Comparison of ENCODE assay signal across 24 mouse cellular contexts in the genomic region with DNA sequence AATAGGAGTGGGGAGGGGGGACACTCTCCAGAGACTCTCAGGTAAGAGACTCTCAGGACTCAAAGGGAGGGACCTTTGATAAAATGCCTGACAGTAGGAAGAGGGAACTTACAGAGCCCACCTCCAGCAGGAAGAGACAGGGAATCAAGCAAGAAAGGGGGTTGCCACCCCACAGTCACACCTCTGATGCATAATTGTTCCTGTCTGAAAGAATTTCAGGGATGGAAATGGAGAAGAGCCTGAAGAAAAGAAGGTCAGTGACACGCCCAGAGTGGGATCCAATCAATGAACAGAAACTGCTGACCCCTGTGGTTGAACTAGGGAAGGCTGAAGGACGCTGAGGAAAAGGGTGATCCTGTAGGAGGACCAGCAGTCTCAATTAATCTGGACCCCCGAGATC.
DNase-seq lines count a peak whose midpoint lies in the region; ATAC-seq lines count a peak whose summit lies in the region.
"Had no signal": no experiment of that assay in that cellular context is flagged by ENCODE, and none has a peak within 500 bp of the region (broad histone marks: within the 10 kb centered on the region; RNA-seq: fewer than 3 reads in every experiment).

No protein-coding gene starts in this region.

- H3K36me3 ChIP-seq in hindbrain, embryonic 12.5 days = no peaks in the 10 kb centered on the region
- H3K36me3 ChIP-seq: G1E had no signal

- peak; percentile 56 for DNase-seq in ES-CJ7 (ENCODE audit: low read depth, low spot score)
- peak; percentile 71 for DNase-seq in R1 (ENCODE audit: low read depth, low spot score)
- peak; percentile 31 for DNase-seq in ZHBTc4 (ENCODE audit: low read depth, low spot score)
- DNase-seq in kidney, adult 11 months = no peak
- no peak for DNase-seq in lung, postnatal 4 days
- DNase-seq: adrenal gland, adult 2 months; adrenal gland, adult 8-10 months; adrenal gland, postnatal 10 days; adrenal gland, postnatal 14 days; adrenal gland, postnatal 25 days; adrenal gland, postnatal 36 days; B cell, adult 2 months; cerebellum, adult 11 months; cerebellum, adult 11-12 months; cerebellum, adult 18-20 months; cerebellum, adult 2 months; cerebellum, adult 8-10 months; cerebellum, adult 9-10 months had no signal

- no peak overlapping the region for H3K27ac ChIP-seq in hindbrain, embryonic 12.5 days

- H3K9ac ChIP-seq in hindbrain, embryonic 12.5 days = no peak overlapping the region

- H3K9me3 ChIP-seq in hindbrain, embryonic 12.5 days (replicated peaks) = no peaks in the 10 kb centered on the region
- H3K9me3 ChIP-seq: G1E had no signal

- H3K4me2 ChIP-seq in hindbrain, embryonic 12.5 days (replicated peaks) = no peak overlapping the region

- H3K4me3 ChIP-seq in hindbrain, embryonic 12.5 days = no peak overlapping the region

- no peak for ATAC-seq in hindbrain, embryonic 12.5 days (ENCODE audit: low FRiP score)
- ATAC-seq: activated CD4-positive, CD25-positive, alpha-beta regulatory T cell, adult 4 months; CD4-positive, CD25-positive, alpha-beta regulatory T cell, adult 4 months; Patski had no signal

- H3K27me3 ChIP-seq in hindbrain, embryonic 12.5 days = no peaks in the 10 kb centered on the region
- H3K27me3 ChIP-seq: CH12.LX, Patski had no signal

- 57% methylated on average over 3 of the region's 3 CpGs for WGBS in hindbrain, embryonic 12.5 days

- H3K4me1 ChIP-seq in hindbrain, embryonic 12.5 days = no peaks in the 10 kb centered on the region

Comparison
In these comparisons a context has a peak if more than half of its experiments do, and no peak if none do; other contexts are left out.
1. DNase-seq: peak in ES-CJ7 (single experiment), R1 (single experiment) and ZHBTc4 (single experiment); none in kidney, adult 11 months (single experiment) and lung, postnatal 4 days (0 of 2).